Mouse (Mus musculus): ENCODE results near the gene Frs3.
A peak's percentile ranks its signal among the peaks of the same experiment; 100 is the strongest.

Frs3 gene

DNA sequence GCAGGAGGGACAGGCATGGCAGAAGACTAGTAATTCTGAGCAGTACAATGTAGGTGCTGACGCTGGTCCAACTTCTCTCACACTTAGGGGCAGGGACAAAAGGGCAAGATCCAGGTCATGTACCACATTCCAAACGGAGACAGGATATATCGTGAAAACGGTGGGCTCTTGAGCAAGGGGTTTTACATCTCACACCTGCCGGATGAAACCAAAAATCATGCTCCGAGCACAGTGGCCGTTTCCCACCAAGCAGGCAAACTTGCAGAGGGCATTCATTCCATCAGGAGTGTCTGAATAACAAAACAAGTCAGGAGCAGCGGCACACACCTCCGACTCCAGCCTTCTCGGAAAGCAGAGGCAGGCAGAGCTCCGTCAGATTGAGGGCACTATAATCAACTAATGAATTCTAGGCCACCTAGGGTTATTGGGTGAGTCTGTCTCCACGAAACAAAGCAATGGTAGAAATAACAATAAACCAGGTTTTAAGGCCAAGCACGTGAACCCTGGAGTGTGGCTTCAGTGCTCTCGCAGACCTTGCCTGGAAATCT is 46.8 kb downstream of the Frs3 start:
- no peak for DNase-seq (ENCODE audit: low spot score)

DNA sequence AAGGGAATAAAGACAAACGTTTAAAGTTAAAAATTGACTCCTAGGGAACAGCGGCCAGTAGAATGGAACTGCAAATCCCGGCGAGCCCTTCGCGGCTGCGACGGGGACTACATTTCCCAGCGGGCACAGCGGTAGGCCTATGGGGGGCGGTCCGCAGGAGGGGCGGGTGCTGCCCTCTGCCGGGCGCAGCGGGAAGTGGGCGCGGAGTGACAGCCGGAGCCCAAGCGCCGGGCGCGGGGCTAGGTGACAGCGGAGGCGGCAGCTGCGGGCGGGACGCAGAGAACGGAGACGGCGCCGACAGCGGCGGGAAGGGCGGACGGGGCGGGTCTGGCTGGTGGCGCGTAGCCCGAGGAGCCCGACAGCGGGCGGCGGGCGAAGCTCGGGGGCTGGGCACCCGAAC is 48.0 kb downstream of the Frs3 start, which contains the start of gene Tfeb:
Tfeb (plus strand) TSS at position 175 of the 400 bp plus-strand sequence.
- DNase-seq (ENCODE audit: low spot score), result peak; percentile 97

DNA sequence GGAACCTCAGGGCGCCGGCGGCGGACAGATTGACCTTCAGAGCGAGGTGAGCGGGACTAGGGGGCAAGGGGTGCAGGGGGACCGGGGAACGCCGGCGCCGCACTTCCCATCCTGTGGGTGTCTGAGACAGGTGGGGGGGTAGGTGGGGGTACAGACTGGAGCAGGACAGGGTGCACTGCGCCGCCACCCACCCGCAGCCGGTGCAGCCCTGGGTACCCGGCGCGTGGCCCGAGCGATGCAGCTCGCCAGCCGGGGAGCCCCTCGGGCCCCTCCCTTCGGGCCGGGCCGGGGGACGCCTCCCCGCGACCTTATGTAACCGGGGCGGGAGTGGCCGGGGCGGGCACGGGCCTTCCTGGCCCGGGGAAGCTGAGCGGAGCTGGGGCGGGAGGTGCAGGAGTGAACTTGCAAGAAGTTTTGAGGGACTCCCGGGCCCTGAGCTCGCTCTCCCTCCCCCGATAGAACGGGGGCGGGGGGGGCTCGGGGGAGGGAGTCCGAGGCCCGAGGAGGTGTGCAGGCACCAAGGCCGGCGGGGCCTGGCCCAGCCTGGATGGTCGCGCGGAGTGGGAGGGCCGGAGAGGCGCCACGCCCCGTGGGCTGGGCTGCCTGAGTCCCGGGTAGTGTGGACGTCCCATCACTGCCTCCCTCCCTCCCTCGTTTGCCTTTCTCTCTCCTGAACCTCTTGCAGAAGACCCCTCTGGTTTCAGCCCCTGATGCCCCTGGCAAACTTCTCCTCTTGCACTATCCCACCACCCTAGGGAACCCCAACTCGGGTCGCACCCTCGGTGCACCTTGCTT is 48.6 kb downstream of the Frs3 start:
- peak; percentile 89 for DNase-seq (ENCODE audit: low spot score)

DNA sequence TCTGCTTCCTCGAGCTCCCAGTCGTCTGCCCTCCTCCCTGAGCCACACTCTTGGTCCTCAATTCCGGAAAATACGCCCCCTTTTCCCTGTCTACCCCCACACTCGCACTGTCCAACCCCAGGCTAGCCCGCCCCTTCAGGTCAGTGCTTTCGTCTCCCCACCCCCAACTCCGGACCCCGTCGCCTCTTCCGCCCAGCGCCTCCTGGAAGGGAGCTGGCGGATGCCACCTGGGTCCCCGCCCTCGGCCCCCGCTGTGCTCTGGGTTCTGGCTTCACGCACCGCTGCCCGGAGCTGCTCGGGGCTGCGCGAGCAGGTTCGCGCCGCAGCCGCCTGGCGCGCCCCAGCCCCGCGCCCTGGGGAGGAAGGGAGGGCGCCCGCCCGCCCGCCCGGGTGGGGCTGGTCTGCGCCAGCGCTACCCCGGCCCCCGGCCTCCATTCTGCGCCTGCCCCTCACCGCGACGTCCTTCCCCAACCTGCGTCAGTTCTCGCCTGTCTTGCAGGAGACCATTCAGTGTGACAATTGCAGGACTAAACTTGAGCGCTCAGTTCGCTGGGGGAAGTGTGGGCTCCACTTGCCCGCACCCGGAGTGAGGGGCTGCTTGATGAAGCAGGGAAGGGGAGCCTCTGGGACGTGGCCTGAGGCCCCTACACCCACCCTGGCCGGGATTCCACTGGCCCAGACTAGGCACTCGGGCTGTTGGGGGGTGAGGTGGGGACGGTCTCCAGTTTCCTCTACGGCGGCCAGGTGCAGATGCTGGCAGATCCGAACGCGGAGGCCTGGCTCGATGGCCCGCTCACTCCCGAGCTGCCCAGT is 49.4 kb downstream of the Frs3 start:
- DNase-seq (ENCODE audit: low spot score), result peak; percentile 67

DNA sequence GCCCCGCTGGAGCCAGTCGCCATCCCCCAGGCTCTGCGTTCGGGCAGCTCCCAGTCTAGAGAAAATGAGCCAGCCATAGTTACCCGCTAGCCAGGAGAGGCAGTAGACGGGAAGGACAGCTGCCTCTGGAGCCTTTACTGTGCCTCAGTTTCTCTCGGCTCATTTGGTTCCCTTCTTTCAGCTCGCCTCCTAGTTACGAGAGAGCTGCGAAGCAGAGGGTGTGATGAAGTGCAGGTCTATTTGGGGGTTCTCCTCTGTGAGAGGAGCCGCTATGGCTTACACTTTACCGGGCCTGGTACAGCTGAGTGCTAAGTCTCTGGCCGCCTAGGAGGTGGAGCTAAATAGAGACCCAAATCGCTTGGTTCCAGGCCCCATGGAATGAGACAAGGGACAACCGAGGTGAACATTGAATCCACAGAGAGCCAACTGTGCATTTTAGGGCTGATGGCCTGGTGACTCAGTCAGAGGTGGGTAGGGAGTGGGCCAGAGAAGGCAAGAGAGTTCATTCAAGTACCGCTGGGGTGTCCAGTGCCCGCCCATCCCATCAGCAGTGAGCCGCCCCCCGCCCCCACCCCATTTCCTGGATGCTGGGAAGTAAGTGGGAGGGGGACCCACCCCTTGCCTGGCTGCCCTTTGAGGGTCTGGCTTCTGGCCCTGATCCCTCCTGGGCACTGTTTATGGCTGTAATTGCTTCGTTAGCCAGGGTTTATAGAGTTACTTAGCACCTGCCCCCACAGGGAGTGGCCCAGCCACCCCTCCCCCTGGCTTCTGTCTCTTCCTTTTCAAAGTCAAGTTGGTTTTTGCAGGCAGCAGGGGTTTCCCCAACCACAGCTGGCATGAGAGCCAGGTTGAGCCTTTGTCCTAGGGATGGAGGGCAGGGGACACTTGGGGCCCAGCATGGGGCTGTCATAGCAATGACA is 50.3 kb downstream of the Frs3 start:
- no peak for DNase-seq (ENCODE audit: low spot score)

DNA sequence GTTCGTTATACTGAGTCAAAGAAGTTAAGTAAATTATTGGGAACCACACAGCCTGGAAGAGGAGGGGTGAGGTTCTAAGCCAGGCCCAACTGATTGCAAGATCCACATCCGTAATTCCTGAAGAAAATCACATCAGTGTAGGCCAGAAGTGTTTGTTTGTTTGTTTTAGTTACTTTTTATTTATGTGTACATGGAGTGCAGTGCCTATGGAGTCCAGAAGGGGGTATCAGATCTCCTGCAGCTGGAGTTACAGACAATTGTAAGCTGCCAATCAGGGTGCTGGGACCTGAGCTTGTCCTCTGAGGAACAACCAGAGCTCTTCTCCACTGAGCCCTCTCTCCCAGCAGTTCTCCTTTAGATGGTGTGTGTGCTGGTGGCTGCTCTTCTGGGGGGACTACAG is 51.4 kb downstream of the Frs3 start:
- no peak for DNase-seq (ENCODE audit: low spot score)

DNA sequence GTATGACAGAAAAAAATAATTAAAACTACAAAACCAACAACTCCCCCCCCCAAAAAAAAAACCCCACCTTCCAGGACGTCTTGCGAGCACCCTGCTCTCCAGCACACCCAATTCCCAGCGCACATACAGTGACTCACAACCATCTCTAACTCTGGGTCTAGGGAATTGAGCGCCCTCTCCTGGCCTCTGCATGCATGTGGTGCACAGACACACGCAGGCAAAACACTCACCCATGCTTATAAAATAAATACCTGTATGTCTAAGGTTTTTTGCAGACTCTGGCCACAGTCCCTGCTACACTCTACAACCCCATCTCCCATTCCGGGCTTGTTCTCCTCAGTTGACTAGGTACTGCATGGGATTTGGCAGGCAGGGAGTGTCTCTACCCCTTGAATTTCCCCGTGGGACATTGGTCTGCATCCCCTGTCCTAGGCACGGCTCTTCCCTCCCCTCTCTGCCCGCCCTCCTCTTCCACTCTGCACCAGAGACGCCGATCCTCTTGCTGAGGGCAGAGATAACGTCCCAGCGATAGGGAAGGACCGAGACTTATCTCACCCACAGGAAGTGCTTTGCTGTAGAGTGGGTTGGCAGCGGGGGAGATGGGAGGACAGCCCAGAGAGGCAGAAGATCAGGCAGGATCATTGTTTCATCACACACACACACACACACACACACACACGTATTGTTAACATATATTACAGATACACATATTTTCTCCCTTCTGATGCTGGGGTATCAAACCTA is 54.3 kb downstream of the Frs3 start:
- DNase-seq (ENCODE audit: low spot score), result no peak

DNA sequence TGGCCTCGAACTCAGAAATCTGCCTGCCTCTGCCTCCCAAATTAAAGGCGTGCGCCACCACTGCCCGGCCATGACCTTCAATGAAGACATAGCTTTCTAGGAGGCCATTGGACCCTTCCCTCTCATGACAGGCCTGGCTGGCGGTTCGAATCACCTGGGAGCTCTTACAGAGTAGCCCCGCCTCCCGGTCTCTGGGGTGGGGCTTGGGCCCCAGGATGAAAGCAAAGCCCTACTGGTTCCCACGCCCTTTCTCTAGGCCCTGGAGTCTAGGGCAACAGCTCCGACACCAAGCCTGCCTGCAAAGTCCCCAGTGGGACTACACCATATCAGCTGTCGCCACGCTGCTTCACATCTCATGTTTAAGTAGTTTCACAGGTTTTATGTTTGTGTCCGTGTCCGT is 55.3 kb downstream of the Frs3 start:
- no peak for DNase-seq (ENCODE audit: low spot score)

DNA sequence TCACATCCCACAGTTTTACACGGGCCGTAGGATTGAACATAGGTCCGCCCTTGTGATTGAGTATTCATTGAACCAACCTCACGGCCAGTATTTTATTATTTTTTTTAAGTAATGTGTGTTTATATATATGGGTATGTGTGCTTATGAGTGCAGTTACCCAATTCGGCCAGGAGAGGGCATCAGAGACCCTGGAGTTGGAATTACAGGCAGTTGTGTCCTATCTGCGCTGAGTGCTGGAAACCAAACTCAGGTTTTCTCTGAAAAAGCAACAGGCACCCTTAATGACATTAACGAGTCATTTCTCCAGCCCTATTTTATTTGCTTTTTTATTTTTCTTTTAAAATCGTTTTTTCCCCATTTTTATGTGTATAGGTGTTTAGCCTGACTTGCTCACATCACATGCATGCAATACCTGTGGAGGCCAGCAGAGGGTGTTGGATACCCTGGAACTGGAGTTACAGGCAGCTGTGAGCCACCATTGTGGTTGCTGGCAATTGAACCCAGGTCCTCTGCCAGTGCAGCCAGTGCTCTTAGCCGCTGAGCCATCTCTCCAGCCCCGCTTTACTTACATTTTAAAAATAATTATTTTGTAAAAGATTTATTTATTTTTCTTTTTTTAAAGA is 56.0 kb downstream of the Frs3 start:
- no peak for DNase-seq (ENCODE audit: low spot score)

DNA sequence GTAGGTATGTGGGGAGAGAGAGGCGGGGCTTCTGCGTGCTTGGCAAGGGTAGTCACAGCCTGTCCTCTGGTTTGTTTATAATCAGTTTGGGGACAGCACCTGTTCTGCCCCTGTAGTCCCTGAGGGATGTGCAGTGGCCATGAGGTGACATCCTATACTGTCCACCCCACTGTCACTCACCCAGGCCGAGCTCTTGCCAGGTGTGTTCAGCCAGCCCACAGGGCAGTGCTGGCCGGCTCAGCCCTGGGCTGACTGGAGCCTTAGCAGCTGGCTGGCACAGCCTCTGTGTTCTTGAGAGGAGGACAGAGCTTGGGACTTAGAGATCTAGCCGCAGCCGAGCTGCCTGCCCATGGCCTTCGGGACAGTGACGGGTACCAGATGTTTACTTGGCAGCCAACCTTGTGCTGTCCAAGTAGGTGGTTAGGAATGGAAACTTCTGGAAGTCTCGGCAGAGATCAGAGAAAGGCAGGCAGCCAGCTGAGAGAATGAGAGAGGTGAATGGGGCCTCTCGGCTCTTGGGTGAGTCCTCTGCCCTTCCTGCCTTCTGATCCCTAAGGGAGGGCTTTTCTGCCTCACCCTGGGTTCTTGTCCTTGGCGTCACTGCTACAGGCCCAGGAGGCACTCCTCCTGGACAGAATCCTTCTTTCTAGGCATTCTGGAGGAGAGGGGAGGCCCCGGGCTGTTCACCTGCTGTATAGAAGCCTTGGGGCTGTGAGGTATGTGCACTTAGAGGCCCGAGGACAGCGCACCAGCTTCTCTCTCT is 60.1 kb downstream of the Frs3 start:
- DNase-seq (ENCODE audit: low spot score), result peak; percentile 47

DNA sequence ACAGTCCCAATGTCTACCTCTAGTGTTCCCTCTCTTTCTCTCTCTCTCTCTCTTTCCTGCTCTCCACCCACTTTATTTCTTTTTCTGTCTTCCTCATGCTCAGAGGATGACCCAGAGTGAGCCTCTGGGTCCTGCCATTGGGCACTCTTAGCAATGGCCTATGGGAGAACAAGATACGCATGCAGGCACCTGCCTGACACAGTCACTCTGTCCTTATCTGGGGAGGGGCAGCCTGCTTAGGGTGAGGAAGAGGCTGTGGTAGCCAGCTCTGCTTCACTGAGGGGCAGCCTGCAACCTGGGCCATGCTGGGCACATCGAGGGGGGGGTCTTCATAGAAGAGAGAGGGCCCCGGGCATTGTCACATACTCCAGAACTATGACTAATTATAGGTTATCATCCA is 60.8 kb downstream of the Frs3 start:
- DNase-seq (ENCODE audit: low spot score), result no peak

DNA sequence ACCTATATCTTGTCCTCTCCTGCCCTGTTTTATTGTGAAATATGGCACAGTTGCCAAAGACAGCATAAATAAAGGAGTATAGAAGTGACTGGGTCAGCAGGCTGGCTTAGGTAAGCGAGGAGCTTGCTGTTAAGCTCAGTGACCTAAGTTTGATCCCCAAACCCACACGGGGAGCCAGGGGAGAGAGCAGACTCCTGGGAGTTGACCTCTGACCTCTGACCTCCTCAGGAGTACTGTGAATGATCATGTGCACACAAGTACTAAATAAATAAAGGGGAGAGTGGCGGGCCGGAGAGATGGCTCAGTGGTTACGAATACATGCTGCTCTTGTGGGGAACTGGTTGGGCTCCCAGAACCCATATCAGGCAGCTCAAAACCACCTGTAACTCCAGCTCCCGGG is 61.3 kb downstream of the Frs3 start:
- no peak for DNase-seq (ENCODE audit: low spot score)

DNA sequence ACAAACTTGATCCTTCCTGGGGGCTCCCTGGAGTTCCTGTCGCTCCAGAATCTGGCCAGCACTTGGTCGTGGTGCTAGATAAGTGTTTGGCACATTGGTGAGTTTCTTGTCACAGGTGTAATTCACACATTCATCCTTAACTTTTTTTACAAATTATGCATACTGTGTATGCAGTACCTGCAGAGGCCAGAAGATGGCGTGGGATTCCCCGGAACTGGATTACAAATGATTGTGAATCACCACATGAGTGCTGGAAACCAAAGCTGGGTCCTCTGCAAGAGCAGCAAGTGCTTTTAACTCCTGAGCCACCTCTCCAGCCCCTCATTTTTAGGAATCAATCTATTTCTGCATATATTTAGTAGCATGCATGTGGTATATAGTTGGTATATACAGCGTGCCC is 63.0 kb downstream of the Frs3 start:
- no peak for DNase-seq (ENCODE audit: low spot score)

DNA sequence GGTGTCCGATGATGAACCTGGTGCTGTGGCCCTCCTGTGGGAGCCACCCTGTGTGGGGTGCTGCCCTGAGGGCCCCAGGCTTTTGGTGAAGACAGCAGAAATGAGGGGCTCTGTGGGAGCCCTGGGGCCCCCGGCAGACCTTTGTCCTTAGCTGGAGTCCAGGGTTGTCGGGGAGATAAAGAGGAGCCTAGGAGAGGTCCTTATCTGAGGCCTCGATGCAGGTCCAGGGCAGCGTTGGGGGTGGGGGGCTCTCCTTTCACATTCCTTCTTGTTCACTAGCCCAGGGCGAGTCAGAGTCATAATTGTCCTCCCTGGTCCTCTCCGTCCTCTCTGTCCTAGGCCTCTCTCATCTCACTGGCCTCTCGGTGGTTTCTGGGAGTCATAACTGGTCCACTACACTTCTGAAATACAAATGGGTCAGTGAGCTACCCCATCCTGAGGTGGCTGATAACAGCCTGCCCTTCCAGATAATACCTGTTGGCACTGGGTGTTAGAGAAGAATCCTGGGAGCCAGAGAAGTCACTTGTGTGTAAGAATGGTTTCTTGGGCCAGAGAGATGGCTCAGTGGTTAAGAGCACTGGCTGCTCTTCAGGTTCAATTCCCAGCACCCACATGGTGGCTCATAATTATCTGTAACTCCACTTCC is 64.4 kb downstream of the Frs3 start:
- no peak for DNase-seq (ENCODE audit: low spot score)

Data from ovary, postnatal 36 days (tissue).